Mouse (Mus musculus) kidney, postnatal 10 days (tissue): ENCODE results near the gene Prmt9.

Source experiments
- DNase-seq: peaks from one replicate; pipeline ENCODE4 v3.0.0; 2021; ENCODE audit warnings: mixed read lengths

Gene Prmt9

GRCm38 (mm10) chr8:77534358-77534992 lies 14.7 kb upstream of the Prmt9 start:
- no peak for DNase-seq

DNA sequence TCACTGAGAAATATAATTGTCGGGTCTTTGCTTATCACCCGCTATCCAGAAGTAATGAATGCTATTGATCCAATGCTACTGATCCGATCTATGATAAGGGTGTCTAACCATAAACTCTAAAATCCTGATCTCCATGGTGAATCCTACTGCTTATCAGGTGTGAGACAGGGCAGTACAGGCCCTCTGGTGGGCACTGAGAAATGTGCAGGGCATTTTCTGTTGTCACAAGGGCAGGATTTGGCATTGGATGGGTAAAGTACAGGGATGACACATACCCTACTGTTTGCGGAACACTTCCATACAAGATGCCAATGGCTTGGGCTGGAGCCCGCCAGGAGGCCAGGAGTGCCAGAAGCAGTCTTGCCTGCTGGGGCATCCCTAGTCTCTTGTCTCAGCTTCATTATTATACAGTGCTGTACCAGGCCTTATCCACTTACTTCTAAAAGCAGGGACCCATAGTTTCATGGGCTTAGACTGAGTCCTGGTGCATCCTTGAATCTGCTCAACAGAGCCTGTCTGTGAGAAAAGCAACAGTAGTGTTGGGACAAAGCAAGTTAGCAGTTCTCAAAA lies 14.1 kb upstream of the Prmt9 start:
- peak; percentile 72 for DNase-seq

DNA sequence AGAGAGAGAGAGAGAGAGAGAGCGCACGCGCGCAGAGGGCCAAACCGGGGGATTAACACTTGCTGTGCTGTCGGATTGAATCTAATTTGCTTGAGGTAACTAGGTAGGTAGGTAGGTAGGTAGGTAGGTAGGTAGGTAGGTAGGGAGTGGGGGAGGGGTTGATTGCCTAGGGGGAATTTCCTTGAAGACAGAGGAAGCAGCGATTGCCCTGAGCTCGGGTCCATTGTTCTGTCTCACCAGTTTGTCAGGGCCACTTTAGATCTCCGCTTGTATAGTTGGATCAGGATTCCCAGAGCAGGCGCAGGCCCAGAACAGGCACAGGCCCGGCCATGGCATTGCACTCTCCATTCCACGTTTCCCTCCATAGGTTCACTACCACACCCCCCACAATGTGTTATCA lies 12.4 kb upstream of the Prmt9 start:
- no peak for DNase-seq

DNA sequence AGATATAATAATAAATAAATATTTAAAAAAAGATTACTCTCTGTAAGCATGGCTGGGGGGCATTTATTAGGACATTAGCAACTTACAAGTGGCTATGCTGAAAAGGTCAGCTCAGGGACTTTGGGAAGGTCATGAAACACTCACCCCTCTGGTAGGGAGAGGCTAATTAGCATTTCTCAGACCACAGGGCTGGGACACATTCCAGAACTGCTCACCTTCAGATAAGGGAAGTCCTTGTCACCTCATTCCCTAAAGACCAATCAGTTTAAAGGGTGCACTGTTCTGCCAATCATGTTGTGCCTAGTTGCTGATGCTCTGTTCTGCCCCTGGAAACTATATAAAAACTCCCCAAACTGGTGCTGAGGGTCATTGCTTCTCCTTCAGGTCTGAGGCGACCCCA lies 10.9 kb upstream of the Prmt9 start:
- no peak for DNase-seq

DNA sequence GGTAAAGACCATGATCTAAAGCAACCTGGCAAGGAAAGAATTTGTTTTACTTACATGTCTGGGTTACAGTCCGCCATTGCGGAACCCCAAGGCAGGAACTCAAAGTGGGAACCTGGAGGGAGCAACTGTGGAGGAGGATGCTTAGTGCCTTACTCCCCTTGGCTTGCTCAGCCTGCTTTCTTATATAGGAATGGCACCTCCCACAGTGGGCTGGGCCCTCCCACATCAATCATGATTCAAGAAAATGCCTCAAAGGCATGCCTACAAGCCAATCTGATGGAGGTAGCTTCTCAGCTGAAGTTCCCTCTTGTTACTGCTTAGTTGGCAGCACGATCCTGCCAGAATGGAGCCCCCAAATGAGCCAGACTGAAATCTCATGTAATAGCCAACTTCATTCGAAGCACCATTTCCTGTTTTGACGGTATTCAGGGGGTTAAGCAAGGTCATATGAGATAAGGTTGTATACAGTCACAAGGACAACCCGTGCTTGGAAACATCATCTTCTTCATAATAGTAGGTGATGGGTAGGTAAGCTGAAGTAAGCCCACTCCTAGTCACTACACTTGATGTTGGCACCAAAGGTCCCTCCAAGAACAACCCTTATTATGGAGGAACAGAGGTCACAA lies 5.9 kb upstream of the Prmt9 start:
- DNase-seq, result no peak

GRCm38 (mm10) chr8:77544428-77544827 lies 4.8 kb upstream of the Prmt9 start:
- no peak for DNase-seq

DNA sequence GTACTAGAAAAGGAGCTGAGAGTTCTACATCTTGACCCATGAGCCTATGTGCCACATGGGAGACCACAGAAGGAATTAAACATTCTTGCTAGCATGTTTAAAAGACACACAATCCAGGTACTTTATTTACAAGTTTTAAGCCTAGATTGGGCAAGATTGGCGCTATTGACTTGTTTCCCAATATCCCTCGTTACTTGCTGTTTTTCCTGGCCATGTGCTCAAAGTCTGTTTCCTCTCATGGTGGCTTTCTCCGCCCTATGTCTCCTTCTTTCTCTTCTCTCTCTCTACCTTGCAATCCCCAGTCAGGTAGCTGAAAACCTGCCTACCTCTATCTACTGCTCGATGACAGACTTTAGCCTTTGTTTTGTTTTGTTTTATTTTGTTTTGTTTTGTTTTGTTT lies 3.6 kb upstream of the Prmt9 start:
- DNase-seq, result no peak

DNA sequence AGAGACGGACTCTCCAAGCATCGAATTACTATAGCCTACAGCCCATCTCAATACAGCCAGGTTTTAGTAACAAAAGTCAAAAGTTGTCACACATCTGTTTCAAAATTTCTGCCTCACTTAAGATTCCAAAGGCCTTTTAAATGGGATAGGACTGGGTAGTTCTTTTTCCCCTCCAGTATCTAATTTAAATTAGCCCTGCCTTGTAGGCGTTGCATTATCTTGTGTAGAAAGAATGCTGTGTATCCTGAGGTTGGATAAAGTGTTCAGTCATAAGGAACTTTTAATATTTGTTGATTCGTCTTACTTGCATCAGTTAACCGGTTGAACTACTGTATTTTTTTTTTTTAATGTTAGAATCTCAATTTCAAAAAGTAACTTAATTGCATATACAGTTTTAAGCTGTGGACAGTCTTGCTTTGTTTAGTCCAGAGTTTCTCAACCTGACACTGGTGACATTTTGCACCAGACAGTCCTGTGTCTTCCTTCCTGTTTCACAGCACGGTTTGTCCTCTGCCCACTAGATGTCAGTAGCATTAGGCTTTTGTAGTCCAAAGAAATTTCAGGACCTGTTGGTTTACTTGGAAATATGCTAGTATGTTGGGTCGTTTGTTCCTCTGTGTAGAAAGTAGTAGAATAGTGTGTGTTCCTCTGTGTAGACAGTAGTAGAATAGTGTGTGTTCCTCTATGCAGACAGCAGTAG lies 834 bp downstream of the Prmt9 start:
- DNase-seq, result peak; percentile 48

- DNase-seq, result no peak
Observed at GRCm38 (mm10) chr8:77552491-77552890, 3.3 kb downstream of the Prmt9 start.

DNA sequence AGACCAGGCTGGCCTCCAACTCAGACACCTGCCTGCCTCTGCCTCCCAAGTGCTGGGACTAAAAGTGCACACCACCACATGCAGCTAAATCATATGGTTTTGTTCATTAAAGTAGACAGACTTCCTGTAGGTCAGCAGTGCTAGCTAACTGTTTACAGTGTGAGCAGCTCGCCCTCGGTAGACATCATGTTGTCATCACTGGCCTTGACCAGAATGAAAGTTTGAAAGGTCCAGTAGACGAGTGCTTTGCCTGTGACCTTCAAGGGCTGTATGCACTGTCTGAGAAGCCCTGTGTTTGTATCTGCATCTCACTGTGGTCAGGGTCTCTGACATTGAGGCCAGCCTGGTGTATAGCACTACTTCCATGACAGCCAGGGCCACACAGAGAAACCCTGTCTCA lies 12.2 kb downstream of the Prmt9 start:
- DNase-seq, result no peak

DNA sequence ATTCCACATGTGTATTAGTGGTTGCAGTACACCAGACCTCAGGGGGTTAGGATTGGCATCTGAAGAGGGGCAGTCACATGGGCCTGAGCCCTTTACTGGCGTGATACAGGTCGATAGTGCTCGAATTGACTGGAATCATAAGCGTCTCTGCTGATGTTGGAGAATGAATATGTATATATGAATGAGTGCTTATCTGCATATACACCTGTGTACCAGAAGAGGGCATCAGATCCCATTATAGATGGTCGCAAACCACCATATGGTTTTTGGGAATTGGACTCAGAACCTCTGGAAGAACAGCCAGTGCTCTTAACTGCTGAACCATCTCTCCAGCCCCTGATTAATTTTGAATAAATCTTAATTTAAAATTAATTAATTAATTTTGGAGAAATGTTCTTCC lies 25.0 kb downstream of the Prmt9 start:
- no peak for DNase-seq

- DNase-seq, result no peak
Observed at GRCm38 (mm10) chr8:77577674-77578073, 28.5 kb downstream of the Prmt9 start.

- no peak for DNase-seq
Observed at GRCm38 (mm10) chr8:77584174-77584573, 35.0 kb downstream of the Prmt9 start.

GRCm38 (mm10) chr8:77609621-77610020 lies 60.4 kb downstream of the Prmt9 start:
- DNase-seq, result no peak

DNA sequence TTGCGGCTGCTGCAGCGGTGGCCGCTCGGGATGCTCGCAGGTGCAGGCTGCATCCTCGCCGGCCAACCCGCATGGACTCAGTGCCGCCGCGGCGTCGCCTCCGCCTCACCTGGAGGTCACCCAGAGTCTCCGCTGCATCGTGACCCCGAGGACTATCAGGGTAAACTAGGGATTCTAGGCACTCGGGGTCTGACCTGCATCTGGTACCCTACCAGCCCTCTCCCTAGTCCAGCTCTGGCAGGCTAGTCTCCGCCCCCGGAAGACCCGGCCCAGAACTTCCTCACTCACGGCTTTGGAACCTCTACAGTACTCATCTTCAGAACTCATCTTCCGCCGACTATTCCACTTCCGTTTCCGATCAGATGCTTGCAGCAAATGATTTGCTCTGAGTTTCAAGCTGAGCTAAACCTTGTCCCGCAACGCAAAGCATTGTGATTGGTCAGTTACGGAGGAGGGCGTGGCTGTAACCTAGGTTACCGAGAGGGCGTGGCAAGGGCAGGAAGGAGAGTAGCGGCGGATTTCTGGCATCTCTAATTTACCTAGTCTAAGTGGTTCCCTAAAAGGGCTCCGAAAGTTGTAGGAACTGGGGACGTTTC lies 61.3 kb downstream of the Prmt9 start, which contains the start of gene Tmem184c:
TSS of gene Tmem184c (minus strand) at position 325 of the 596 bp plus-strand sequence.
- DNase-seq, result peak; percentile 98

- peak; percentile 77 for DNase-seq
Observed at GRCm38 (mm10) chr8:77617916-77618315, 68.7 kb downstream of the Prmt9 start.

DNA sequence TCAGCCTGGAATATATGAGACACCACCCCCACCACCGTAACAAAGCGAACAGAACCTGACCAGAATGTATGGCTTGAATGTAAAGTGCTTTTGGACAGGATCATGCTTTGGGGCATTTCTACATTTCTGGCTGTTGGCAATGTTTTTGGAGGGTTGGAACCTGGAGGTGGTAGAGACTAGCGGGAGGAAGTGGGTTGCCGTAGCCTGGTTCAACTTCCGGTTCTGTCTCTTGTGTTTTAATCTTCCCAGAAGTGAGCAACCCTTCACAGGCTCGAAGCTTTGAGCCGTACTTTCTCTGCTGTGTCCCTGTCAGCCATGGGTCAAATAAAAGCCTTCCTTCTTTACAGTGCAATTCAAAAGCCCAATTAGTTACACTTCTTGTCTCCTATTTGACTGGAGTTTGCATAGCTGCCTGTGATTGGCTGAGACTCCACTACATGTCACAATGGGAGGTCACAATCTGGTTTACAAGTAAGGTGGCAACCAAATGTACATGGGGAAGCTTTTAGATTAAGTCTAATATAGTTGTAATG lies 74.5 kb downstream of the Prmt9 start:
- no peak for DNase-seq

GRCm38 (mm10) chr8:77629858-77630537 lies 80.8 kb downstream of the Prmt9 start:
- DNase-seq, result peak; percentile 91

DNA sequence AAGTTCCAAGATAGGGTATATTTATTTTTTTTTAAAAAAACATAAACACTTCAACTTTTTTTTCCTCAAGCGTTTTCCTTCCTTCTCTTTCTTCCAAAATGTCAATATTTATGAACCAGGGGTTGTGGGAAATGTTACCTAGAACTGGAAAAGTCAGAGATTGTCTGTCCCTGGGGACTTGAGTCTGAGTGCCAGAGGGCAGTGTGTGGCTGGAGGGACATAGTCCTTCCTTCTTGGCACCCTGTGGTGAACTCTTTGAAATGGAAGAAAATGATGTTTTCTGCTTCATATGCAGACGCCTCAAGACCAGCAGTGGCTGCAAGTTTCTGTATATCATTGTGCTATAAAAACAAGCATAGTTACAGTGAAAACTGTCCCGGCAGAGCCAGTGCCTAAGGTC lies 81.5 kb downstream of the Prmt9 start:
- DNase-seq, result peak; percentile 16
